In genomic region chr2:119583439-119583838, GRCm38 (mm10) we compare ENCODE assay signal across 20 mouse cellular contexts. TPM values are rescaled to one million over a fixed set of nuclear protein-coding genes. Genes with fewer than 3 reads are reported as not detected.
"Had no signal": no experiment of that assay in that cellular context is flagged by ENCODE, and none has a peak within 500 bp of the region (broad histone marks: within the 10 kb centered on the region; RNA-seq: fewer than 3 reads in every experiment).

No protein-coding gene starts in this region.

- H3K27ac ChIP-seq: kidney, postnatal 0 days; limb, embryonic 12.5 days; limb, embryonic 15.5 days; liver, embryonic 13.5 days; lung, embryonic 15.5 days; midbrain, embryonic 12.5 days; midbrain, embryonic 15.5 days; neural tube, embryonic 13.5 days had no signal

- H3K4me1 ChIP-seq: limb, embryonic 12.5 days; limb, embryonic 15.5 days; lung, embryonic 15.5 days; midbrain, embryonic 12.5 days; midbrain, embryonic 15.5 days; neural tube, embryonic 13.5 days had no signal

- H3K36me3 ChIP-seq: lung, embryonic 15.5 days; midbrain, embryonic 12.5 days; midbrain, embryonic 15.5 days had no signal

- H3K4me3 ChIP-seq: limb, embryonic 12.5 days; limb, embryonic 15.5 days; liver, embryonic 13.5 days; lung, embryonic 15.5 days; midbrain, embryonic 12.5 days; midbrain, embryonic 15.5 days; myocyte; neural tube, embryonic 13.5 days had no signal

- H3K27me3 ChIP-seq: limb, embryonic 12.5 days; limb, embryonic 15.5 days; liver, embryonic 13.5 days; lung, embryonic 15.5 days; midbrain, embryonic 12.5 days; midbrain, embryonic 15.5 days; neural tube, embryonic 13.5 days had no signal

- DNase-seq: kidney, adult 2 months; kidney, postnatal 25 days; left cerebral cortex, postnatal 4 days; liver, embryonic 13.5 days; lung, adult 18-20 months; lung, postnatal 10 days; lung, postnatal 36 days; thymus, adult 18-20 months; thymus, postnatal 14 days; thymus, postnatal 4 days had no signal

- H3K9me3 ChIP-seq: limb, embryonic 12.5 days; limb, embryonic 15.5 days; liver, embryonic 13.5 days; lung, embryonic 15.5 days; midbrain, embryonic 12.5 days; midbrain, embryonic 15.5 days; neural tube, embryonic 13.5 days had no signal

- H3K4me2 ChIP-seq: limb, embryonic 12.5 days; limb, embryonic 15.5 days; liver, embryonic 13.5 days; lung, embryonic 15.5 days; midbrain, embryonic 12.5 days; midbrain, embryonic 15.5 days; neural tube, embryonic 13.5 days had no signal

- ATAC-seq: intestine, postnatal 0 days; midbrain, embryonic 15.5 days had no signal

- H3K9ac ChIP-seq: limb, embryonic 12.5 days; limb, embryonic 15.5 days; liver, embryonic 13.5 days; lung, embryonic 15.5 days; midbrain, embryonic 12.5 days; midbrain, embryonic 15.5 days; neural tube, embryonic 13.5 days had no signal

RNA-seq across cellular contexts. Expression of gene Exd1, which starts 36.0 kb away (rescaled TPM):
- total RNA-seq: monocyte, adult 5-6 weeks had no signal
